Mouse (Mus musculus) cerebellum, adult 9-11 months (tissue): ENCODE results near the gene Tti1.

Source experiments
- DNase-seq: peaks from one replicate; pipeline ENCODE4 v3.0.0; 2022

Tti1 gene

DNA sequence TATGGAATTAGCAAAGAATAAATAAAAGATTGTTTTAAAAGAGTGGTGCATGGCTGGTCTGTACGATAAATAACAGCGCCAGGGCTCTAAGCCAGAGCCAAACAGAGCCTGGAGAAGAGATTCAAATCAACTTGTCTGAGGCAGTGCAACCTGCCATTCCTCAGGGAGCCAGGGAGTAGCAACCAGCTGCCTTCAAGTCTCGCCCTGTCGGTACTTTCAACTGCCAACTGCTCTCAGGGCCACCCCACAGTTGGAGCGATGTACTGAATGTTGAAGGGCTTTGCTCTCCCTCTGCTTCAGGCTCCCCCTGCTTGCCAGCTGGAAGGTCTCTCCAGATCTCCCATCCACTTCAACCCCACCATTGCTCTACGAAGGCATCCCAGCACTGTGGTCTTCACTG, 58.1 kb downstream of the Tti1 start:
- DNase-seq, result no peak

DNA sequence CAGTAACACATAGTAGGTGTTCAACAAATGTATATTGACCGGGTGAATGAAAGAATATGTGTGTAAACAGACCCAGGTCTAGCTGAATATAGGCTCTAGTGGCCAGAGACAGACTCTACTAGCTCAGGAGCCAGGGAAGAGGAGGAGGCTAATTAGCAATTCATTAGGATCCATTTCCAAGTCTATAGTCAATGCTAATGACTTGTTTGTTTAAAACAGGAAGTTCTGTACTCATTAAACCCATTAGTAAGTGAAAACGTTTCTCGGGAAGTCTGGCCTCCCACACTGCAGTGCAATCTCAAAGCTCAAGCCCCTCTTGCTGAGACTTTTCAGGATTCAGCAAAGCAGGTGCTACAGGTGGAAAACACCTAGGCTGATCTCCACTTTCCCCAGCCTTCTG, 60.4 kb downstream of the Tti1 start:
- DNase-seq, result no peak

DNA sequence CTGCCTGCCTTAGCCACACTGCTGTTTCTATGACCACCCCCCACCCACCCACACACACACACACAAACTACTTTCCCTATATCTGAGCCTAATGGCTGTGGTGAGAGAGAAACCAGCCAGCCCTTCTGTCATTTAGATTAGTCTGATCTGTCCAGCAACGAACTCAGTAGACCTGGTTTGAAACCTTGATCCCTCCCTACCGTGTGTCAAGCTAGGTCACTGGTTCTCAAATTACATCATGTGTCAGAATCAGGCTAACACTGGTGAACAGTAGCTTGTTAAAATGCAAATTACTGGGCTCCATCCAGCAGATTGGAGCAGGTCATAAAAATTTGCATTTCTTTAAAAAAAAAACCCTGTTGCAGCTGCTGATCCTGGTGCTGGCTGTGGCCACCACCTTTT, 70.5 kb downstream of the Tti1 start:
- no peak for DNase-seq

DNA sequence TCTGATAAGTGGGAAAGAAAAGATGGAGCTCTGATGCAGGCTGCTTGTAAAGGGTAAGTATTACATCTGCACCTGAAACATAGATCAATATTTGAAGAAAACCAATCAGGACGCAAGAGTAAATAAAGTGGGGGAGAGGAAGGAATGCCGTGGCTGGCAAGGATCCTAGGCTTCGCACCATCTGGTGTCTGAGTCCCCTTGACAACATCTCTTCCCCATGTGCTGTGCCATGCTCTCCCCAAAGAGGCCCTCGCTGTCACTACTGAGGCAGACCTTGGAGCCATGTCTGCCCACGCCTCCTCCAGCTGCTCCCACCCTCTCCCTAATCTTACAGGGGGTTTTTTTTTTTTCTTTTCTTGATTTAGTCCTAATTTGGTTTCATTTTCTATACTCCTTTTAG, 74.3 kb downstream of the Tti1 start:
- DNase-seq, result no peak

GRCm38 (mm10) chr2:157944156-157944893, 83.9 kb downstream of the Tti1 start:
- DNase-seq, result peak; percentile 30

DNA sequence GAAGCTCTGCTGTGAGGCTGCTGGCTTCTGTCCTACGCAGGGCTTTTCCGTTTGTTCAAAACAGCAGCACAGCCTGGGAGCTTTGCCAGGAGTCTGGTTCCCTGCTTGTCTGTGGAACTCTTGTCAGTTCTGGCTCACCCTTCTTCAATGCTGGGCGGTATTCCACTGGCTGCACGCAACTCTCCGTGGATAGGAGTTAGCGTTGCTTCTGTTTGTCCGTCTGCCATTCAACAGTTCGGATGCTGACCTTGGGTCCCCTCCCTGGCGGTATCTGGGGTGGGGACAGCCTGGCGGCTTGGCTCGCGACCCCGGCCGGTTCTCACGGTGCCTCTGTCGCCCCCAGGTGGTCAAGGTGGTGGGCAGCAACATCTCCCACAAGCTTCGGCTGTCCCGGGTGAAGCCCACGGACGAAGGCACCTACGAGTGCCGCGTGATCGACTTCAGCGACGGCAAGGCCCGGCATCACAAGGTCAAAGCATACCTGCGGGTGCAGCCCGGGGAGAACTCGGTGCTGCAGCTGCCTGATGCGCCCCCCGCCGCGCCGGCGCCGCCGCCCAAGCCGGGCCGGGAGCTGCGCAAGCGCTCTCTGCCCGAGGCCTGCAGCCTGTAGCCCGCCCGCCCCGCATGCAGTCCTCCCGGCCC, 84.6 kb downstream of the Tti1 start:
- DNase-seq, result peak; percentile 75

GRCm38 (mm10) chr2:157940586-157941185, 87.5 kb downstream of the Tti1 start:
- no peak for DNase-seq

- DNase-seq, result no peak
Observed at GRCm38 (mm10) chr2:157936676-157937075, 91.6 kb downstream of the Tti1 start.

DNA sequence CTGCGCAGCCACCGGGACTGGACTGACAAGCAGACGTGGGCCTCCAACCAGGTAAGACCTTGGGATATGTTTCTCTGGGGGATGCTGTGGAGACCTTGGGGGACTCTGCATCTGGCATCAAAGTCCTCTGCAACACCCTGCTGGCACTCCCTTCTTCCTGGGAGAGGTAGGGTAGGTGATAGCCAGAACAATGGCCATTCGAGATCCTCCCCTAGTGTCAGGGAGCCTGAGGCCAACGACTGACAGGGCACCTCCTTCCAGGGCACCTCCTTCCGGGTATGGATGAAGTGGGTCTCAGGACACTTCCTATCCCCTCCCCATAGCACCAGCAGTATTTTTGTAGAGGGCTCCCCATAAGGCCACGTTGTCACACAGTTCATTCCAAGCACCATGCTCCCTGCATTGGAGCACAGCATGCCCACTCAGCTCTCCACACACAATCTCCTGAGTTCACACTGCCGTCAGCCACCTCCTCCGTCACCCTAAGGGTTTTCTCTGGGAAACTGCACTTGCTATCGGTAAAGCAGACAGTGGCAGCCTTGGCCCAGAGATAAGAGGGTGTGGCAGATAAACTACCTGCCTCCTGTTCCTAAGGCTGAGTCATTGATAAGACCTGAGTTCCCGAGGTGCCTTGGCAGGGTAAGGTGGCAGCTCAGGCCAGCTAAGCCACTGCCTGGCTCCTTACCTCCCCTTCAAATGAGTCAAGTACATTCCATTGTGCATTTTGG, 92.6 kb downstream of the Tti1 start:
- DNase-seq, result no peak

DNA sequence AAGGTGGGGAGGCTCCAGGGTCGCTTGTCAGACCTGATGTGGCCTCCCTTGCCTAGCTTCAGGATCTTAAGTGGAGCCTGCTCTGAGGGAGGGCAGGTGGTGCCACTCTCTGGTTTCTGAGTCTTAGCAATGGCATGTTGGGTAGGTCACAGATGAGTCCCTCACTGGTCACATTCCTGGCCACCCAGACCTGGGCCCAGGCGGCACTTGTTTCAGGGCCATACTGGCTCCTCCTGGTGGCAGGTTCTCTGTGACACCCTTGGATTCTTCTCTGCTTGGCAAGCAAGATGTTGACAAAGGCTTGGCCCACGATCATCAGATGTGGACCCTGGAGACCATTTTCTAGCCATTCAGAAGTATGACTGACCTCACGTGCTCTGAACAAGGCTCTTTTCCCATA, 95.6 kb downstream of the Tti1 start:
- DNase-seq, result no peak
